Mouse (Mus musculus) heart, embryonic 10.5 days (tissue): ENCODE results near the gene Epn3. TPM values are rescaled to one million over a fixed set of nuclear protein-coding genes. Genes with fewer than 3 reads are reported as not detected.
A peak's percentile ranks its signal among the peaks of the same experiment; 100 is the strongest.

ENCODE experiments used
- DNase-seq: peaks from one replicate; pipeline ENCODE4 v3.0.0-alpha.2; 2017; ENCODE audit warnings: low spot score
- H3K27ac ChIP-seq: fragments of 300-500 bp; sonication (generic); 2 replicates; pipeline ENCODE4 v1.5.1; 2016; ENCODE audit warnings: mild to moderate bottlenecking
- H3K27me3 ChIP-seq: fragments of 300-500 bp; sonication (generic); 2 replicates; pipeline ENCODE4 v1.6.1; 2016; ENCODE audit warnings: mild to moderate bottlenecking; ENCODE audit not compliant: poor library complexity, insufficient read depth, severe bottlenecking
- H3K36me3 ChIP-seq: fragments of 300-500 bp; sonication (generic); 2 replicates; pipeline ENCODE4 v1.6.1; 2016; ENCODE audit warnings: mild to moderate bottlenecking, moderate library complexity
- H3K4me1 ChIP-seq: fragments of 300-500 bp; sonication (generic); 2 replicates; pipeline ENCODE4 v1.6.1; 2016; ENCODE audit warnings: mild to moderate bottlenecking
- H3K4me3 ChIP-seq: fragments of 300-500 bp; sonication (generic); 2 replicates; pipeline ENCODE4 v1.5.1; 2016; ENCODE audit warnings: mild to moderate bottlenecking, moderate library complexity
- H3K9me3 ChIP-seq: fragments of 300-500 bp; sonication (generic); 2 replicates; pipeline ENCODE4 v1.6.1; 2016; ENCODE audit warnings: mild to moderate bottlenecking, moderate library complexity
- WGBS: fragments of 180-500 bp; shearing (Covaris S2); methylation state at CpG from one replicate; pipeline ENCODE4 v1.1.7; 2016; 5-methylcytosine and 5-hydroxymethylcytosine counted together
- polyA plus RNA-seq: library from polyadenylated mRNA; unstranded; fragments of >200 nt; fragmentation: Nextera tagmentation; extraction: Ambion mirVana; gene quantifications from 2 replicates; pipeline ENCODE4 v1.2.1, GENCODE M21; 2016

Gene Epn3
- polyA plus RNA-seq = 7.7 and 14.2 TPM in 2 replicates

DNA sequence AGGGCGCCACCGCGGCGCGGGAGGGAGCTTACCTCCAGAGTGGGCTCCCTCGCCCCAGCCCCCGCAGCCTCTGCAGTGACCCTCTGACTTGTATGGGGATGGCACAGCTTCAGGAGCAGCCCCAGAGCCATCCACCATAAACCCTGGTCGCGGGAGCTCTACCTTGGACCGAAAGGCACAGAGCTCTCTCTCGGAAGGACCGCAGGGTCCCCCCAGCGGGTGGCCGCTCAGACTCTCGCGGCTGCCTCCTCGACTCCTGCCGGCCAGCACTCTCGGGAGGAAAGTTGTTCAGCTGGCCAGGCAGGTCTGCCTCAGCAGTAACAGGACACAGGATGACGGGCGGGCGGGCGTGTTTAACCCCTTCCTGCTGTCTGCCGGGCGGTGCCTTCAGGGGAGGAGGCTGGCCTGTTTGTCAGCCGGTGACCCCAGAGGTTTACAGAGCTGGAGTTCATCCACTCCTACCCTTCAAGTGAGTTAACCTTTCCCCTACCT, at the start of gene Epn3:
TSS of gene Epn3 (minus strand) at position 314 of the 492 bp plus-strand sequence.
- Histone ChIP-seq H3K4me1 (peaks cover 68% of the 10 kb centered on the region), H3K4me3 (peak within 1 kb of the TSS; percentile 68), H3K36me3 (peaks cover 7% of the 10 kb centered on the region; the same call in 1 of the 2 replicates), H3K27ac (peak within 1 kb of the TSS; percentile 92), H3K9me3 (no peaks in the 10 kb centered on the region), H3K27me3 (peaks cover 63% of the 10 kb centered on the region)
- DNase-seq = peak; percentile 86
- 0% methylated on average over 26 of the region's 26 CpGs for whole genome bisulfite sequencing

DNA sequence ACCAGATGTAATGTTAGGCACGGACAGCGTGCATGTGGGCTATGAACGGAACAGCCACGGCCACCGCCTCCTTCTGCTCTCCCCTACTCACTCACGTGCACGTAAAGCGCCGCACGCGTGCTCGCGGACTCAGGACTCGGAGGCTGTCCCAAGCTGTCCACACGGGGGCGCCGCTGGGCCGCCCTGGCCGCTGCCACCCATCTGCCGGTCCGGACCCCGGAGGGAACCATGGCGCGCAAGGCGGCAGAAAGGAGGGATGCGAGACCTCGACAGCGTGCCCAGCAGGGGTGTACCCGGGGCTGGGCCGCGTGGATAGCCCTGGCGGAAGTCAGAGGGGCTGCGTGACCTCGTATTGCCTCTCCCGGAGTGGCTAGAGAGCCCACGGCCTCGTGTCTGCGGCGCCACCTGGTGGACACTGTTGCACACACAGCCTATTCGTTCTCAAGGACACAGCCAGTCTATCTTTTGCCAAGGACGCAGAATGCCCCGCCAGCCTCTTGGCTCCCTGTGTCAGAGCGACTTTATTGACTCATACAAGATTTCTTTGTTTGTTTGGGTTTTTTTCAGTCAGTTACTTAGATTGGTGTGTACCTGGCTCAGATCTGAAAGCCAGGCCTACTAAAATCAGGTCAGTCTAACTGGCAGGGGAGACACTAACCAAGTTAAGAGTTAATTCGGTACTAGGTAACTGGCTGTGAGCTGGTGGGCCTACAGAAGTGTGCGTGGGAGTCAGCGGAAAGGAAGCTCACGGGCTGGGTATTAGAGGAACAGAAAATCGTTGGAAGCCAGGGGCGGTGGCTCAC, 49.3 kb upstream of the Epn3 start, which contains the start of gene Rsad1:
TSS of gene Rsad1 (minus strand) at position 368 of the 803 bp plus-strand sequence.
- DNase-seq = peak; percentile 96
- Histone ChIP-seq H3K36me3 (no peaks in the 10 kb centered on the region), H3K27ac (peak within 1 kb of the TSS; percentile 93), H3K4me1 (peaks cover 24% of the 10 kb centered on the region), H3K4me3 (peak within 1 kb of the TSS; percentile 76), H3K27me3 (no peaks in the 10 kb centered on the region), H3K9me3 (0 out of 2 replicates have a peak, but pooled peaks cover 3% of the 10 kb centered on the region)
- WGBS = 4% methylated on average over 49 of the region's 49 CpGs

DNA sequence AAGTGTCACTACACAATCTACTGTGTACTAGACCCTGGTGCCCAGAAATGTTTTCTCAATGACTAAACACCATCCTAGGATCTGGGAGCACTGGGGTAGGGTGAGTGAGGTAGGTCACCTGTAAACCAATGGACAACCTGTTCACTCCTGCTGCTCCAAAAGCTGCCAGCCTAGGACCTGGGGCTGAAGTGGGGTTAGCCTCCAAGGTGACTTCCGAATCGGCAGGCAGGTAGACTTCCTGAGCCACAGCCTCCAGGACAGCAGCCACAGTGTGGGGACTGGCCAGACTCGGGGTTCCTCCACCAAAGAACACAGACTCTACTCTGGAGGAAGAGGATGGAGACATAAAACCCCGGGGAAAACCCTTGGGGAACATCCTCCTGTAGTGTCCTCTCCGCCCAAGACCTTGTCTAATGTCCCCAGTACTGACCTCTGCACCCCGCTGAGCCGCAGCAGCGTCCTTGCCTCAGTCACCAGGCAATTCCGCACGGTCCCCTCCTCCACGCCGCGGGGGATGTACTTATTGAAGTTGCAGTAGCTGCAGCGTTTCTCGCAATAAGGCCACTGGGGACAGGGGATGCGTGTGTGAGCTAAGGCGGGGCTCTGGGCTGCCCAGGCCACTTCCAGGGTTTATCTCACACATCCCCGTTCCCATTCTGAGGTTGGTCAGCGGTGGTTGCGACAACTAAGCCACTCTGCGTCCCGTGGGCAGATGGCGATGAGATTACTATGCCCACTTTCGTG, 48.4 kb upstream of the Epn3 start:
- Histone ChIP-seq H3K4me3 (peak overlapping the region; percentile 76), H3K27me3 (no peaks in the 10 kb centered on the region), H3K36me3 (no peaks in the 10 kb centered on the region), H3K27ac (peak overlapping the region; percentile 93), H3K9me3 (0 out of 2 replicates have a peak, but pooled peaks cover 3% of the 10 kb centered on the region), H3K4me1 (peaks cover 24% of the 10 kb centered on the region)
- no peak for DNase-seq
- 13% methylated on average over 24 of the region's 24 CpGs for WGBS

DNA sequence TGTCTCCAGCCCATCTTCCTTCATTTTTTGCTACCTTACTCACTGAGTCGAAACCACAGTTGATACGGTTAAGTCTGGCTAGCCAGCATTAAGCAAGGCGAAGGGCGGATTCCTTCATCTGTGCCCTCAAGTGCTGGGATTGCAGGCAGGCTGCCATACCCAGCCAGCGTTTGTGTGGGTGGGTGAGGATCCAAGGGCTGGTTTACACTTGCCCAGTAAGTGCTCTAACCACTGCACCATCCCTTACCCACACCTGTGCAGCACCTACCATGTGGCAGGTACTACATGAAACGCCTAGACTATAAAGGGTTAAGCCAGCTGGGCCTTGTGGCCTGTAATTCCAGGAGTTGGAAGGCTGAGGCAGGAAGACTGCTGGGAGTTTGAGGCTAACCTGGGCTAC, 47.5 kb upstream of the Epn3 start:
- peaks cover 24% of the 10 kb centered on the region for H3K4me1 ChIP-seq
- 93% methylated on average over 6 of the region's 6 CpGs for WGBS
- no peaks in the 10 kb centered on the region for H3K27me3 ChIP-seq
- H3K9me3 ChIP-seq = 0 out of 2 replicates have a peak, but pooled peaks cover 3% of the 10 kb centered on the region
- H3K36me3 ChIP-seq = peaks cover 6% of the 10 kb centered on the region; the same call in 1 of the 2 replicates
- no peak overlapping the region for H3K27ac ChIP-seq
- no peak for DNase-seq
- no peak overlapping the region for H3K4me3 ChIP-seq

- 95% methylated on average over 5 of the region's 5 CpGs for WGBS
- no peak for DNase-seq
- Histone ChIP-seq H3K36me3 (peaks cover 8% of the 10 kb centered on the region; the same call in 1 of the 2 replicates), H3K27me3 (no peaks in the 10 kb centered on the region), H3K4me3 (no peak overlapping the region), H3K27ac (no peak overlapping the region), H3K9me3 (no peaks in the 10 kb centered on the region), H3K4me1 (peaks cover 24% of the 10 kb centered on the region)
Measured at GRCm38 (mm10) chr11:94546381-94546780, 46.6 kb upstream of the Epn3 start.

GRCm38 (mm10) chr11:94544422-94544821, 44.6 kb upstream of the Epn3 start:
- no peaks in the 10 kb centered on the region for H3K9me3 ChIP-seq
- peaks cover 23% of the 10 kb centered on the region for H3K4me1 ChIP-seq
- H3K36me3 ChIP-seq = peaks cover 8% of the 10 kb centered on the region; the same call in 1 of the 2 replicates
- 48% methylated on average over 18 of the region's 18 CpGs for WGBS
- H3K27me3 ChIP-seq = no peaks in the 10 kb centered on the region
- DNase-seq = no peak
- peak overlapping the region; percentile 45 for H3K4me3 ChIP-seq
- peak overlapping the region; percentile 37; the same call in 1 of the 2 replicates for H3K27ac ChIP-seq

DNA sequence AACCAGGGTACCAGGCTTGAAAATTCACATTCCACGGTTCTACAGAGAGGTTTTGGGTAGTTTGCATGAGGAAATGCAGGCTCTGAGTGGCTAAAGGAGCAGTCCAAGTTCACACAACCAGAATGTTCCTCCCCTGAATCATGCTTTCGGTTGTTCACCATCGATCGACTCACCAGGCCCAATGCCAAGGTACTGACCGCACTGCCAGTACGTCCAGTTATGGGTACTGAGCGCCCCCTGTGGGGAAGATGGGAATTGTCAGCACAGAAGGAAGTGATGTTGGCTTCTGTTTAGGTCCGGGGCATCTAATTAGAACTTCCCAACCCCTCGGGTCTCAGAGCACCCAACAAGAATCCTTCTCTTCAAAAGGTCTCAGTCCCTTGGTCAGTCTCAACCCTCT, 44.2 kb upstream of the Epn3 start:
- H3K27ac ChIP-seq = no peak overlapping the region
- 46% methylated on average over 9 of the region's 9 CpGs for WGBS
- H3K36me3 ChIP-seq = peaks cover 8% of the 10 kb centered on the region; the same call in 1 of the 2 replicates
- peaks cover 19% of the 10 kb centered on the region for H3K4me1 ChIP-seq
- DNase-seq = no peak
- peak overlapping the region; percentile 45 for H3K4me3 ChIP-seq
- no peaks in the 10 kb centered on the region for H3K9me3 ChIP-seq
- H3K27me3 ChIP-seq = no peaks in the 10 kb centered on the region

DNA sequence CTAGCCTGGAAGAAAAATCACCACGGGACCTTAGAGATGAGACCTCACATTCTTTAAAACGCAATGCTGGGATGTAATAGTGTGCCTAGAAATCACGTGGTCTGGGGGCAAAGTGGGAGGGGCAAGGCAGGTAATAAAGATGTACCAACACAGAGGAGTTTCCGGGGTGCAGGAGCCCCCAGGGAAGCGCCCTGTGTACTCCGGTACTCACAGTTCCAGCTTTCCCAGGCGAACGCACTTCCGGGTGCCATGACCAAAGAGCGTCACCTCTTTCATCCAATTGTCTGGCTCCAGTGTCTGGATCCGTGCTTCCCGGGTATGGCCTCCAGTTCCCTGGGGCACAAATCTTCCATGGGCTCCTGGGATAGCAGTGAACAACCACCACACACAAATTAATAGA, 43.6 kb upstream of the Epn3 start:
- Histone ChIP-seq H3K4me3 (no peak overlapping the region), H3K27me3 (no peaks in the 10 kb centered on the region), H3K4me1 (peaks cover 13% of the 10 kb centered on the region), H3K36me3 (peaks cover 8% of the 10 kb centered on the region; the same call in 1 of the 2 replicates), H3K27ac (no peak overlapping the region), H3K9me3 (no peaks in the 10 kb centered on the region)
- no peak for DNase-seq
- 87% methylated on average over 12 of the region's 12 CpGs for WGBS

GRCm38 (mm10) chr11:94542400-94542799, 42.6 kb upstream of the Epn3 start:
- Histone ChIP-seq H3K4me1 (peaks cover 8% of the 10 kb centered on the region; the same call in 1 of the 2 replicates), H3K27ac (no peak overlapping the region), H3K27me3 (no peaks in the 10 kb centered on the region), H3K9me3 (no peaks in the 10 kb centered on the region), H3K36me3 (peaks cover 8% of the 10 kb centered on the region; the same call in 1 of the 2 replicates), H3K4me3 (no peak overlapping the region)
- DNase-seq = no peak
- 84% methylated on average over 4 of the region's 4 CpGs for WGBS

- Histone ChIP-seq H3K27me3 (no peaks in the 10 kb centered on the region), H3K4me3 (no peak overlapping the region), H3K4me1 (peaks cover 11% of the 10 kb centered on the region; the same call in 1 of the 2 replicates), H3K9me3 (no peaks in the 10 kb centered on the region), H3K27ac (no peak overlapping the region), H3K36me3 (peaks cover 9% of the 10 kb centered on the region; the same call in 1 of the 2 replicates)
- WGBS = 76% methylated on average over 7 of the region's 7 CpGs
- no peak for DNase-seq
Measured at GRCm38 (mm10) chr11:94539761-94540160, 40.0 kb upstream of the Epn3 start.

DNA sequence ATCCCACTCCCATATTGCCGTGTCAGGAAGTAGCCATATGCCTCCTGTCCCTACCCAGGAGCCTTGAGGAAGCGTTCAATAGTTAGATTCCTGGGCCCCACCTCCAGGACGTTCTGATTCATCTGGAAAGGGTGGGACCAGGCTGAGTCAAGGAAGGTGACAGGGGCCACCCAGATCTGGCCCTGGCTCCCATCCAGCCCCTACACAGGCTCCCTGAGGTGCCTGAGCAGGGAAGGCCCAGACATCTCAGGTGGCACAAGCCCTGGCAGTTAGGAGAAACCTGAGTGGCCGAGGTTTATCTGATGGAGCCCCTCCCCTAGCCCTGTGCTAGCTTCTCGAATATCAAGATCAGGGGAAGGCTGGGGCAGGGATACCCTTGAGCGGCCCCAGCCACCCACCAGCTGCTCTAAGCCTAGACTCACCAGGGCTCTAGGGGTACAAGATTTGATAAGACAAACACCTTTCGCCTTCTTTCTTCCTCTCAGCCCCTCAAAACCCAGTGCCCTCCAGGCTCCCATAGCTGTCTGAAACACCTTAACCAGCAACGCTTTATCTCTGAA, 39.0 kb upstream of the Epn3 start:
- H3K36me3 ChIP-seq = peaks cover 12% of the 10 kb centered on the region; the same call in 1 of the 2 replicates
- H3K27me3 ChIP-seq = no peaks in the 10 kb centered on the region
- 45% methylated on average over 8 of the region's 8 CpGs for WGBS
- H3K27ac ChIP-seq = no peak overlapping the region
- H3K9me3 ChIP-seq = no peaks in the 10 kb centered on the region
- DNase-seq = no peak
- H3K4me1 ChIP-seq = 0 out of 2 replicates have a peak, but pooled peaks cover 4% of the 10 kb centered on the region
- no peak overlapping the region for H3K4me3 ChIP-seq

GRCm38 (mm10) chr11:94533171-94533570, 33.4 kb upstream of the Epn3 start:
- DNase-seq = no peak
- 0 out of 2 replicates have a peak, but pooled peaks cover 3% of the 10 kb centered on the region for H3K36me3 ChIP-seq
- no peaks in the 10 kb centered on the region for H3K9me3 ChIP-seq
- H3K4me3 ChIP-seq = no peak overlapping the region
- 73% methylated on average over 8 of the region's 8 CpGs for WGBS
- peaks cover 12% of the 10 kb centered on the region; the same call in 1 of the 2 replicates for H3K4me1 ChIP-seq
- H3K27ac ChIP-seq = no peak overlapping the region
- no peaks in the 10 kb centered on the region for H3K27me3 ChIP-seq
